ENCODE assay signal across 8 mouse cellular contexts in genomic region chr12:74316989-74317759, GRCm38 (mm10). TPM values are rescaled to one million over a fixed set of nuclear protein-coding genes. Genes with fewer than 3 reads are reported as not detected.
A peak's percentile ranks its signal among the peaks of the same experiment; 100 is the strongest.
DNase-seq lines count a peak whose midpoint lies in the region; ATAC-seq lines count a peak whose summit lies in the region.

No protein-coding gene starts in this region.

- no peaks in the 10 kb centered on the region for H3K27me3 ChIP-seq in intestine, embryonic 14.5 days (replicated peaks; ENCODE audit: control insufficient read depth, insufficient read depth, low read length)

- intact Hi-C loops in left cerebral cortex, postnatal 14 days (cut with DNase I) = loop anchor here (2.0 kb wide), 1 partner anchor 612 kb away; no protein-coding TSS in a partner anchor

- DNase-seq in adrenal gland, adult 18-20 months (ENCODE audit: low spot score in 2 of 2) = peak; percentile 56 to 57
- DNase-seq in gastrocnemius, postnatal 25 days = peak; percentile 53
- DNase-seq in intestine, embryonic 14.5 days (ENCODE audit: low spot score) = peak; percentile 84
- peak; percentile 75 to 77 for DNase-seq in left cerebral cortex, postnatal 14 days (ENCODE audit: low spot score in 2 of 2)
- peak; percentile 48 to 69 for DNase-seq in right cerebral cortex, postnatal 36 days (ENCODE audit: low spot score in 2 of 2)

- H3K4me2 ChIP-seq in intestine, embryonic 14.5 days (ENCODE audit: low read length) = peak overlapping the region; percentile 62

- H3K4me3 ChIP-seq in intestine, embryonic 14.5 days (ENCODE audit: low read depth, low read length) = peak overlapping the region; percentile 51

- H3K9me3 ChIP-seq in intestine, embryonic 14.5 days (ENCODE audit: control insufficient read depth, low read length) = no peaks in the 10 kb centered on the region

- no peak overlapping the region for H3K27ac ChIP-seq in intestine, embryonic 14.5 days (ENCODE audit: low read depth)

- no peaks in the 10 kb centered on the region for H3K4me1 ChIP-seq in intestine, embryonic 14.5 days (replicated peaks; ENCODE audit: control insufficient read depth, insufficient read depth, low read length)

- peak; percentile 87 for ATAC-seq in common myeloid progenitor, adult 5-6 weeks (replicated peaks; ENCODE audit: low read depth, poor library complexity, severe bottlenecking)
- ATAC-seq in intestine, embryonic 14.5 days (replicated peaks; ENCODE audit: low FRiP score, low TSS enrichment, low read depth) = peak; percentile 83
- ATAC-seq in megakaryocyte progenitor cell, adult 5-6 weeks (replicated peaks; ENCODE audit: poor library complexity) = peak; percentile 95
- ATAC-seq in inflammation-experienced regulatory T-cells, adult 6 months = no peak

- H3K36me3 ChIP-seq in intestine, embryonic 14.5 days (ENCODE audit: control insufficient read depth, insufficient read depth, low read length) = no peaks in the 10 kb centered on the region

- WGBS in intestine, embryonic 14.5 days = 13% methylated on average over 15 of the region's 15 CpGs

- H3K9ac ChIP-seq in intestine, embryonic 14.5 days (ENCODE audit: low read length) = peak overlapping the region; percentile 63

RNA-seq across cellular contexts. Expression of gene Gm11042, which starts 1.0 kb away (rescaled TPM):
- not detected for total RNA-seq in adrenal gland, adult 18-20 months (2021)
- total RNA-seq in common myeloid progenitor, adult 5-6 weeks (2017) = not detected in 2 replicates
- total RNA-seq in gastrocnemius, postnatal 25 days (2021) = not detected
- not detected in 2 replicates for polyA plus RNA-seq in intestine, embryonic 14.5 days (2014; fragmentation: Nextera tagmentation; extraction: Ambion mirVana)
- total RNA-seq in left cerebral cortex, postnatal 14 days (2021) = not detected
- not detected in 2 replicates for total RNA-seq in megakaryocyte progenitor cell, adult 5-6 weeks (2015)
- not detected in 2 replicates for total RNA-seq in megakaryocyte progenitor cell, adult 5-6 weeks (2017)
- polyA plus RNA-seq in inflammation-experienced regulatory T-cells, adult 6 months (2017; shearing (Covaris generic)) = not detected
